Mouse (Mus musculus) heart, postnatal 0 days (tissue): ENCODE results near the gene Qpctl.

Source experiments
- CTCF ChIP-seq: IDR thresholded peaks from 2 replicates; pipeline ENCODE4 v1.5.1; 2016; ENCODE audit warnings: antibody characterized with exemption, control low read depth, low read depth
- EP300 ChIP-seq: IDR thresholded peaks from 2 replicates; pipeline ENCODE4 v1.6.1; 2016; ENCODE audit warnings: antibody characterized with exemption, low read depth

DNA sequence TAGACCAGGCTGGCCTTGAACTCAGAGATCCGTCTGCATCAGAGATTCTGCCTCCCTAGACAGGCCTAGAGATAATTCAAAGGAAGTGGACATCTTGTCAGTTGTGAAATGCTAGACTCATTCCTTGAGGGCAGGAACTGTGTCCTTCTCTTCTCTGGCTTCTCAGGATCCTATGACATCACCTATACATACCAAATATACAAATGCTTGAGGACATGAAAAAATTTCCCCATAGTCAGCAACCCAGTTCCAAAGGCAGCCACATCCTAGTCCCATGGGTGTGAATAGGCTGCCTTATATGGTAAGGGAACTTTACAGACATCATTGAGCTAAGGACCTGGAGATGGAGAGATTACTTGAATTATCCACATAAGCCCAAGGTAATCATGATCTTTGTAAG lies 39.5 kb downstream of the Qpctl start:
- TF ChIP-seq CTCF (no peak), EP300 (no peak)
